Mouse (Mus musculus) left cerebral cortex, adult 2 months (tissue): ENCODE measurements at regions not wholly inside any gene's neighbourhood (a gene's known extent, or its start where the extent isn't known, plus 50 kb on each side); places are given as distances from the start of the nearest gene placed in this dataset.

Experiments used
- DNase-seq, 2 experiments: peaks; one replicate each; pipeline ENCODE4 v3.0.0; 2021 to 2022; ENCODE audit warnings: low spot score in 2 of 2, mixed read lengths in 1 of 2; ENCODE audit errors: extremely low spot score in 1 of 2
- H3K27ac ChIP-seq: fragments of 200-600 bp; 2 replicates; pipeline ENCODE4 v1.8.1; 2022
- H3K4me3 ChIP-seq: fragments of 200-600 bp; 2 replicates; pipeline ENCODE4 v1.8.1; 2022
- CTCF ChIP-seq: fragments of 200-600 bp; IDR thresholded peaks from 2 replicates; pipeline ENCODE4 v1.8.1; 2022; ENCODE audit warnings: antibody characterized with exemption, mild to moderate bottlenecking, moderate library complexity
- intact Hi-C: fragments of 180-260 bp; cut with DNase I; formaldehyde crosslinking; loops from one replicate; pipeline ENCODE4 v1.15.1; 2025

GRCm38 (mm10) chr7:68906771-68907395, 157.8 kb upstream of the Arrdc4 start:
- no peak for TF ChIP-seq CTCF

GRCm38 (mm10) chr7:68905793-68906192, 156.8 kb upstream of the Arrdc4 start:
- Histone ChIP-seq H3K27ac (no peak overlapping the region), H3K4me3 (no peak overlapping the region)
- intact Hi-C loops: loop anchor here (2.0 kb wide), 1 partner anchor 73 kb away; no protein-coding TSS in a partner anchor
- DNase-seq: no peak
- TF ChIP-seq CTCF: no peak

More at GRCm38 (mm10) chr7:68906771-68907395, 157.8 kb upstream of the Arrdc4 start:
- no peak for DNase-seq
- no peak overlapping the region for H3K27ac ChIP-seq
- intact Hi-C loops: loop anchor here (2.0 kb wide), 1 partner anchor 74 kb away; no protein-coding TSS in a partner anchor
- H3K4me3 ChIP-seq: no peak overlapping the region

- Histone ChIP-seq H3K27ac (no peak overlapping the region), H3K4me3 (no peak overlapping the region)
- no peak for DNase-seq
- TF ChIP-seq CTCF: no peak
- intact Hi-C loops: no loop called here
Observed at GRCm38 (mm10) chr7:68886173-68886572, 137.1 kb upstream of the Arrdc4 start.

GRCm38 (mm10) chr7:68873008-68873407, 124.0 kb upstream of the Arrdc4 start:
- H3K27ac ChIP-seq: no peak overlapping the region
- TF ChIP-seq CTCF: no peak
- DNase-seq: no peak
- no peak overlapping the region for H3K4me3 ChIP-seq
- intact Hi-C loops: no loop called here

- intact Hi-C loops: no loop called here
- no peak overlapping the region for H3K4me3 ChIP-seq
- TF ChIP-seq CTCF: no peak
- no peak for DNase-seq
- H3K27ac ChIP-seq: no peak overlapping the region
Observed at GRCm38 (mm10) chr7:68864322-68865031, 115.4 kb upstream of the Arrdc4 start.

GRCm38 (mm10) chr7:68858471-68859210, 109.6 kb upstream of the Arrdc4 start:
- DNase-seq: peak in 1 of 2 experiments; percentile 16
- H3K27ac ChIP-seq: no peak overlapping the region
- H3K4me3 ChIP-seq: no peak overlapping the region
- TF ChIP-seq CTCF: no peak
- intact Hi-C loops: no loop called here

GRCm38 (mm10) chr7:68851981-68852575, 103.0 kb upstream of the Arrdc4 start:
- no peak overlapping the region for H3K4me3 ChIP-seq
- H3K27ac ChIP-seq: peak overlapping the region; percentile 74
- DNase-seq: peak in 1 of 2 experiments; percentile 37
- intact Hi-C loops: loop anchor here (1.0 kb wide), 1 partner anchor 56 kb away; no protein-coding TSS in a partner anchor
- TF ChIP-seq CTCF: no peak

GRCm38 (mm10) chr7:68844606-68845005, 95.6 kb upstream of the Arrdc4 start:
- no peak overlapping the region for H3K4me3 ChIP-seq
- H3K27ac ChIP-seq: no peak overlapping the region
- DNase-seq: no peak
- intact Hi-C loops: no loop called here
- TF ChIP-seq CTCF: no peak

- Histone ChIP-seq H3K27ac (no peak overlapping the region), H3K4me3 (no peak overlapping the region)
- intact Hi-C loops: no loop called here
- peak; percentile 58 for TF ChIP-seq CTCF
- no peak for DNase-seq
Observed at GRCm38 (mm10) chr7:68843374-68843773, 94.3 kb upstream of the Arrdc4 start.

GRCm38 (mm10) chr7:68833977-68834791, 85.1 kb upstream of the Arrdc4 start:
- Histone ChIP-seq H3K27ac (0 out of 2 replicates have a peak overlapping the region, but pooled peaks have one; percentile 24), H3K4me3 (no peak overlapping the region)
- DNase-seq: no peak
- intact Hi-C loops: loop anchor here (2.0 to 10.0 kb wide), 5 partner anchors 73 to 1531 kb away; partner anchors contain the start of genes Arrdc4 and Nr2f2
- peak; percentile 67 for TF ChIP-seq CTCF

GRCm38 (mm10) chr7:68833517-68833916, 84.5 kb upstream of the Arrdc4 start:
- peak; percentile 35 to 39 for DNase-seq
- Histone ChIP-seq H3K27ac (no peak overlapping the region), H3K4me3 (no peak overlapping the region)
- TF ChIP-seq CTCF: no peak
- intact Hi-C loops: loop anchor here (2.0 to 10.0 kb wide), 5 partner anchors 73 to 1531 kb away; partner anchors contain the start of genes Arrdc4 and Nr2f2
